Mouse (Mus musculus): Measurements from ENCODE around the gene Dnal1.

Dnal1 gene

DNA sequence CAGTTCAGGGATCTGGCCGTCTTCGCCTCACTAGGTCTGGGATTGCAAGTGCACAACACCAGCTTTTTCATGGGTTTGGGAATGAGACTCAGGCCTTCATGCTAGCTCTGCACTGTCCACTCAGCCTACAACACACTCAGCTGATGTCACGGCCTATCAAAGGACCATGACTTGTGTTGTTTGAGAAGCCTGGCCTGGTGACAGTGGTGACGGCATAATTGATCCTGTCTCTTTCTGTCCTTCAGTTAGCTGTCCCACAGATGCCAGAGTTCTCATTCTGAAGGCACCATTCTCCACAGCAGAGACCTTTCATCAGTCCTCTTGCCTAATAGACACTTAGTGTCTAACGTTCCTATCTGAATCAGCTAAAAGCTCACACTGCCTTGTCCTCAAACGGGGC lies 14.4 kb downstream of the Dnal1 start:
- no peak for DNase-seq

GRCm38 (mm10) chr12:84129931-84130330 lies 15.8 kb downstream of the Dnal1 start:
- DNase-seq, result no peak

DNA sequence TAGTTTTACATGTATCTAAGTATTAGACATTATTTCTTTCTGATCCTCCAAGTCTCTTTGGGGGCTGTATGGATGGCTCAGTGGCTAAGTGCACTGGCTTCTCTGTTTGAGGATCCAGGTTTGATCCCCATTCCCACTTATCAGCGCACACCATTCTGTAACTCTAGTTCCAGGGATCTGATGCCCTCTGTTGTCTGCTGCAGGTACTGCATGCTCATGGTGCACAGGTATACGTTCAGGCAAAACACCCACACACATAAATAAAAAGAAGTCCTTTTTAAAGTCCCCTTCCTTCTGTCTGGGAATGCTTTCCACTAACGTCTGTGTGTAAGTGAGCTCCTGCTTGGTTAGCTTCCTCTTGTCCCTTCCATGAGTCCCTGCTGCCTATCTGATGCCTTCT lies 18.1 kb downstream of the Dnal1 start:
- DNase-seq, result no peak

GRCm38 (mm10) chr12:84137131-84137530 lies 23.0 kb downstream of the Dnal1 start:
- DNase-seq, result no peak

DNA sequence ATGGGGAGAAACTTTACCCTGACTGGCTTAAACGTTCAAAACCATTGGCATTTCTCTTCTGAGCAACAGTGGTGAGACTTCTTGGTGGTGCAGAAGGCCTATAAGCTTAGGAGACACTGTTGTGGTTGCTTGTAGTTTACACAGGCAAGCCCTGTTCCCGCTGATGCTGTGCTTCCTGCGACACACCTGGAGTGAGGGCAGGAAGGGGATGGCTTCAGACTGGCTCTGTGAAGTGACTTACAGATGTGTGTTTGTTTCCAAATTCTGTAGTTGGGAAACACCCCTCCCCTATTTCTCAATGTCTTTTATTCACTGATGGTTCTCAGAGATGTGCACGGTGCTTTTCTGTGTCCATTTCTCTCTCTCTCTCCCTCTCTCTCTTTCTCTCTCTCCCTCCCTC lies 26.0 kb downstream of the Dnal1 start:
- DNase-seq, result no peak

DNA sequence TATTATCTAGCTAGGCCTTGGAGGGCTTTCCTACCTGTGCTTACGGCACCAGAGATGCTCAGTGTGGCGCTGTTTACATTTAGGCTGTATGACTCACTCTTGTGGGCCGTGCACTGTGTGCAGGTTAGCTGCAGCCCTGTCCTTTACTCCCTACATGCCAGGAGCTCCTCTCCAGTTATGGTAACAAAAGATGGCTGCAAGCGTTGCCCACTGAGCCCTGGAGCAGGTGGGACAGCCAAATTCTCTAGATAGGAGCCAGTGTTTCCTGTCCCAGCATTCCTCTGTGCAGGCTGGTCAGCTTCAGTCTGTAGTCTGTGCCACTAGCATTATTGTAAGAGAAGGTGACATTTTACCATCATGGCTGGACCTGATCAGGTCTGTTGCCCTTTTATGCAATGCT lies 27.1 kb downstream of the Dnal1 start:
- DNase-seq, result no peak

DNA sequence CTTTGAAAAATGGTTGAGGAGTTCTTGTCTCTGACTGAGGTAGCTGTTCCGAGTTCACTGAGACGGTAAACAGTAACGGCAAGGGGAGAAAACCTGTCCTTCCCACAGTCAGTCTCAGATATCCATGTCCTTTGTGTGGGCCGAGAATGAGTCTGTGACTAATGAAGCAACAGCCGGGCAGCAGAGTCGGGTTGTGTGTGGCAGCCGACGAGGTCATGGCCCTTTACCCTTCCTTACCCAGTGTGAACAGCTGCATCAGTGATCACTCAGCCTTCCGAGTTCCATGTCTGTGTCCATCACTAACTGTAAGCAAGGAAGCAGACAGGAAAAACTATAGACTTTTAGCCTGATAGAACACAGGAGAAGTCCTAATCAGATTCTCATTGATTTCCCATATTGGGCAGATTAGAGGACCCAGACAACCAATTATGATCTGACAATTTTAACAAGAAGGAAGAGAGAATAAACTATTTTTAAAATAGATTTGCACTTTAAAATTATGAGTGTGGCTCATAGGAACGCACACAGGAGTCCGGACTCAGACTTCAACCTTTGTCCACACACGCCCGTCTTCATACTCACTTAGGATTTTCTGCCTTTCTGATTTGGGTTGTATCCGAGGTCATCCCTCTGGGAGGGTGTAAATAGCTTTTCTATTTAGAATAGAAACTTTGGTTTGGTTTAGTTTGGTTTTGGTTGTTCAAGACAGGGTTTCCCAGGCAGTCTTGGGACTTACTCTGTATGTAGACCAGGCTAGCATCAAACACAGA lies 28.3 kb downstream of the Dnal1 start:
- no peak for DNase-seq

DNA sequence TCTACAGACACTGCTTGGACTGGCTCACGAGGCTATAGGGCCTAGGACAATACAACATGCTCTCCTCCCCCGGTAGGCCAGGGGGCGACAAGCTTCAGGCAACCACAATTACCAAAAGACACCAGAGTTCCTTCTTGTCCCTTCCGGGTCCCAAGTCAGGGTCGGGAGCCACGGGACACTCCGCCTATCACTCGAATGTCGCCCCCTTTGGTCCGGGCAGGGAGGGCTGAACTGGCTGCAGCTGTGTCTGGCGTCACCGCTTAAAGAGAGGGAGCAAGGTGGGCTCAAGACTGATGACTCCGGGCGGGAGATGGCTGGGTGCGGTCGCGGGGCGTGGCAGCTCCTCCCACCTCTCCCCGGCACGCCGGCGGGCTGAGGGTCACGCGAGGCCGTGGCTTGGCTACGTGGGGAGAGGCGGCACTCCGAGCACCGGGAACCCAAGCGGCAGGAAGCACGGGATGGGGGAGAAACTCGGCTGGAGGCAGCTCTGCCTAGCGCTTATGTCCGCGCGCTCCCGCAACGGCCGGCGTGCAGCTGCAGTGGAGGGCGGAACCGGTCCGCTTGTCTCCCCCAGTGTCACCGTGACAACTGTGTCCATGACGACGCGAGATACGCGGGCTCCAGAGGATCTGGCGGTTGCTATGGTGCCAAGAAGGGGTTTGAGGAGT lies 33.9 kb downstream of the Dnal1 start, which contains the start of gene Pnma1:
Gene Pnma1 (minus strand): TSS at position 536 of the 668 bp plus-strand sequence.
- peak; percentile 85 for DNase-seq

- no peak for DNase-seq
Measured at GRCm38 (mm10) chr12:84148622-84149012, 34.5 kb downstream of the Dnal1 start.

GRCm38 (mm10) chr12:84149971-84150370 lies 35.8 kb downstream of the Dnal1 start:
- no peak for DNase-seq

- no peak for DNase-seq
Measured at GRCm38 (mm10) chr12:84150976-84151375, 36.8 kb downstream of the Dnal1 start.

DNA sequence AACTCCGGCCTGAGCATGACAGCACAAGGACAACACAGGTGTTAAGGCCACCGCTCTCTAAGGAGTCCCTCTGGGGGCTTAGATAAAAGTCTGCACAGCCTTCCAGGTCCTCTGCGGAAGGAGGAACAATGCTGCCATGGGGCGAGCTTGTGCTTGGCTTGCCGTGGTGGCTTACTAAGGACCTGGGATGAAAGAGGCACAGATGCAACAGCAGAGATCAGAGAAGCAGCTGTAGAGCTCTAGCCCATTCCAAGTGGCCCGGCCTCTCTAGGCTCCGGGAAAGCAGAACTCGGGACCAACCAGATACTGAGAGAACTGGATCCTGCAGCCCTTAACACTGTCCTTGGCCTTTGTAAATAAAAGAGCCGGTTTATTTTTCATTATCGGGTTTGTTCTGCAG lies 37.7 kb downstream of the Dnal1 start:
- no peak for DNase-seq

DNA sequence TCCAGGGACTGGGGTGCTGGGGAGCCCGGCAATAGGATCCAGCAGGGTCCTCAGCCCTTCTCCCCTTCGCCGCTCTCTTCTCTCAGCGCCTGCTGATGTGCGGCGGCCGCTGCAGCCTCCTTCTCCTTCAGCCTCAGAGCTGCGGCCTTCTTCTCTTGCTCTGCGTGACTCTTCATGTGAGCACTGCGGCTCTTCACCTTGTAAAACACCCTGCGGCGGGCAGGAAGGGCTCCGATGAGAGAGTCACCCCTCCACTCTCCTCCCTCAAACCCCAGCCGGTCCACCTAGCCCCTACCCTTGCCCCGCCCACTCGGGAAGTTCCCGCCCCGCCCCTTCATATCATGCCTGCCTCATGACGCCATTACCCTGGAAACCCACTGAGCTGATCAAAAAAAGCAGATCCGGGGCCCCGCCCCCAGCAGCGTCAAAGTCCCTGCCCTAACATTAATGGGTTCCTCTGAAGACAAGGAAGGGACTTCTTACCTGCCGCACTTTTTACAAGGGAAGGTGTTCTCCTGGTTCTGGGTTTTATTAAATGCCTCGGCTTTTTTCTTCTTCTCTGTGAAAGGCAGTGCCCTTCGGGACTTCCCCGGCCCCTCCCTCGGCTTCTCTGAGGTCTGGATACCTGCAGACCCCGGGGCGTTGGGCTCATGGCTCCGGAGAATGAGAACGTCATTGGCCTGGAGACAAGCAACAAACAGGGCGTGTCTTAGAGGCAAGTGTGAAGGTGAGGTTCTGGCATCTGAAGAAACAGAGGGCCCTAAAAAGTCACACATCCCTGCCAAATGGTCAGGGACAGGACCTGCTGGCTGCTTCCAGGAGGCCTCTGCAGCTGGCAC lies 38.4 kb downstream of the Dnal1 start:
- DNase-seq, result no peak

DNA sequence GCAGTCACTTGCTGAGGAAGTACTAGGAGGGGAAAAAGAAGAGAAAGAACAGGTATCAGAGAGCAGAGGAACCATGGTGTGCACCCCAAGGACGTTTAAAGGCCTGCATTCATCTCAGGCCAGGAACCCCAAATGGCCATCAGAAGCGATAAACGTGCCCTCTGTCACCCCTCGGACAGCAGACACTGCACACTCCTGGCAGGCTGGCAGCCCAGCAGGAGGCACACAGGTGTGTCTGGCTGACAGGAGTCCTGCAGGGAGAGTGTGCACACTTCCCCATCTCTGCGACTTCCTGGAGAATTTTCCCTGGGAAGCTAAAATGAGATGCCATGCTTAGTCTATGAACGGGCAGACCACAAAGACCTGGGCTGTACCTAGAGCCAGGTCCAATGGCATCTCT lies 39.2 kb downstream of the Dnal1 start:
- DNase-seq, result no peak

DNA sequence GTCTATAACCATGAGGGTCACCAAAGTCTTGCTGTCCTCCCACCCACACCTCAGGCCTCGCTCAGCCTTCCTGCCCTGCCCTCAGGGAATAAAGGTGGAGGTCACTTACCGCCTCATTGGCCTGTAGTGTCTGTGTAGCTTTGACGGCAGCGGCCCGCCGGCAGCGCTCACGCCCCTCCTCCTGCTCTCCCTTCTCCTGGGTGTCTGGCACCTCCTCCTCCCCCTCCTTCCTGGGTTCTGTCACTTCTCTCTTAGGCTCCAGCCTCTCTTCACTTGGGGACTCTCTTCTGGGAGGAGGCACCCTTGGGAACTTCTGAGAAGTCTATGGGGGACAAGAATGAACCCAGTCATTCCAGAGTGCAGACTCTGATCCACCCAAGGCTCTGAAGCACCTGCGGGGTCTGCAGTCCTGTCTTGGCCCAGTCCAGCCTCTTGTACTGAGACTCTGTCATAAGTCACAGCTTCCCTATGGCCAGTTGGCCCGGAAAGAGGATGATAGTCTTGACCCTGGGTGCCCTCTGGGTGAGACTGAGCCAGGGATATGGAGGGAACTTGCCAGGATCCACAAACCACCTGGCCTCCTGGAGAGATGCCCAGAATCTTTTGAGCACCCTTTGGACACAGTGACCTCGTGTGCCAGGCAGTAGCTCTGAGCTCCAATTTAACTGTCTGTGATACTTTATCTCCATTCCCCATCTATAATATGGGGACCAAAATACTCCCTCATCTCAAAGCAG lies 40.8 kb downstream of the Dnal1 start:
- no peak for DNase-seq

DNA sequence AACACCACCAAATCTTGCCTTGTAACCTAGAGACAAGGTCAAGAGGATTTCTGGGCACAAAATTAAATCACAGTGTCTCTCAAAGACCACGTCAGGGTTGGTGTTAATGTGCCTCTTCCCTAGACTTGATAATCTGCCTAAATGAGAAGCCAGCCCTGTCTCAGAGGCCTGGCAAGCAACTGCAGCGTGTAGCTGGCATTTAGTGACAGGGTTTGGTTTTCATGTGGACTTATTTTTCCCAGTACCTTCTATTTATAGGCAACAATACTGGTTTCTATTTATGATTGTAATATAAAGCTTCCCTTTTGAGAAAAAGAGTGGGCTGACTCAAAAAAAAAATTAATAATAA lies 41.3 kb downstream of the Dnal1 start:
- no peak for DNase-seq

- no peak for DNase-seq
Measured at GRCm38 (mm10) chr12:84156210-84156609, 42.0 kb downstream of the Dnal1 start.

DNA sequence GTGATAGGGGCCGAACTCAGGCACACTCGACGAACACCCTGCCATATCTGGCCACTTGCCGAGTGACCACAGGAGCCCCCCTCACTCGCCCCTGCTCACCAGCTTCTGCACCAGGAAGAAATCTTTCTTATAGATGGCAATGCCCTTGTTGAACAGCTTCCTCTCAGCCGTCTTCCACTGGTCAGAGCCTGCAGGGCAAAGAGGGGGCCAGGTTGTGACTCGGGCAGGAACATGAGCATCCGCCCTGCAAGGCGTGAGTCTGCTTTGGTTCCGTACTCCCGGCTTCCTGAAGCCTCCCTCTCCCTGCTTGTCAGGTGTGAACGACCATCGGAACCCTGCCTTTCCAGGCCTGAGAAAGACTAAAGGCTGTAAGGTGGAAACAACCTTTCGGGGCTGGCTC lies 44.0 kb downstream of the Dnal1 start:
- DNase-seq, result no peak

DNA sequence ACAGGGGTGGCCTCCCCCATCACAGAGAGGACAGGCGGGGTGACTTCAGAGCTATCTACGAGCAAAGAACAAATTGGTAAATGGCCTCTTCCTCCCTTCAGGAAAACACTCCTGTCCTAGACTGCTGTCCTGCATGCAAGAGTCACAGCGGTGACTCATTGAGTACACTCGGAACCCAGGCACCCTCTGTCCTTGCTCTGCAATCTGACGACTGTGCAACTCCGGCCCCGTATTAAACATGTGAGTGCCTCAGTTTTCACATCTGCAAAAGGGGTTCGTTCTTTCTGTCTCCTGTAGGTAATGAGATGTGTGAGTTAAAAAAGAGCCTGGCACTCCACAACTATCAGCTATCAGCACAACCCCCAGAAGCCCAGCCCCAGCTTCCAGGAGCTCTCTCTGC lies 46.3 kb downstream of the Dnal1 start:
- no peak for DNase-seq

DNA sequence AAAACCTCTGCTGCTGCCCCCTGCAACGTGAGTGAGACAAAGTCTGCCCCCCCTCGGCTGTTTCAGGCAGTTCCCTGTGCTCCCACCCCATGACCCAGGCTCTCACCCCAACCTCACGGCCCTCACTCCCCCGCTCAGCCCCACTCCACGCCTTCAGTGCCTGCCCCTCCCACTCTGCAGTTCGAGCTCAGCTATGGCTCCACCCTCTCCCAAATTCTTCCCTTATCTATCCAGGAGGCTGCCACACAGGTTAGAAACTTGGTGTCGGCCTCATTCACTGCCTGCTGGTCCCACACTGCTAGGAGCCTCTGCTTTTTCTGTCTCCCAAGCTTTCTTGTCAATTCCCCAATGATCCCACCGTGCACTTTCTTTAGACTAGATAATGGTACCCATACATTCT lies 47.0 kb downstream of the Dnal1 start:
- DNase-seq, result no peak

DNA sequence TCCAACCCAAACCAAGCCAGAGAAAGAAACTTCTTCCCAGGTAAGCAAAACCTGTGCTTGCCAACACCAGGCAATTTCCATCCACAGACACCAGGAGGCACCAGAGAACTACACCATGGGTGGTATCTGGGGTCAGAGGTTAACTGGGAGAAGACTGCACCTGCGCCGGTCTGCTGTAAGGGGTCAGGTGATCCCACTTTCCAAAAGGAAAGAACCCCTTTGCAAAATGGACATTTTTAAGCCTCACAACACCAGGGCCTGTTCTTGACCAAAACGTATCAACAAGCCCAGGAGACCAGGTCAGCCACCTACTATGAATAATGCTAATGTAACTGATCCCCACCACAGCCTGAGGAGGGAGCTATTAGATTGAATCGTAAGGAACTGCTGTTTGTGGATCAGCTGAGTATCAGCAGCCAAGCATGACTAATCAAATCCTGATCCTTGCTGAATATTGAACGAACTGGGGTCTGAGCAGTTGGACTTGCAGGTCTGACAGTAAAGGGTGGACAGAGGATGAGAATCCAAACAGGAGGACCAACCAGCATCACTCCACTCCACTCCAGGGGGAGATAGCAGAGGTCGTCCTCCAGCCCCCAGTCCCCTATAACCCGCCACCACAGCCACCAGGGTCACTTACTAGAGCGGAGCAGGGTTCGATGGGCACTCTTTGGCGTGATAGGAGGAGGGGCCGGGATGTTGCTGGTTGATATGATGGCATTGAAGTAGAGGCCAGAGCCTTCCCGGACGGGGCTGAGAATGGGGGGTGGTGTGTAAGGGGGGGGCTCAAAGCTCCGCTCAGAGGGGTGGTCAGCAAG lies 47.7 kb downstream of the Dnal1 start:
- no peak for DNase-seq

DNA sequence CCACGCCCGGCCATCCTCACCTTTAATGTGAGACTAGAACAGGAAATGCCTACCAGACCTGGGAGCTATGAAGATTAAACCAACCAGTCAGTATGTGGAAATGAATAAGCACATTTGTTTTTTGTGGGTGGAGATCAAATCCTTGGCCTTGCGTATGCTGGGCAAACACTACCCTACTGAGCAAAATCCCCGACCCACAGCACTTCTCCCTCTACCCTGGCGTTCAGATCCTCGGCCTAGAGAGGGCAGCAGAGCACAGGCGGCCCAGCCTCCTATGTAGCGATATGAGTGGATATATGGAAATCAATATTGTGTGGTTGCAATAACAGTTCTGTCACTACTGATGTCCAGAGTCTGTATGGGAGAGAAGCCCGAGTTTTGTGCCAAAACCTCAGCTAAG lies 49.0 kb downstream of the Dnal1 start:
- DNase-seq, result no peak

All from right cerebral cortex, postnatal 25 days (tissue).